Mouse (Mus musculus): ENCODE results near the gene Hhex.

The Hhex gene

GRCm38 (mm10) chr19:37434263-37434951 is at the start of gene Hhex:
Gene Hhex, plus strand, starts transcription at chr19:37434810.
- peak; percentile 9 to 13 for DNase-seq (ENCODE audit: low spot score in 2 of 2)

- DNase-seq (ENCODE audit: low spot score in 2 of 2): no peak
These were observed 48.5 kb upstream of the Hhex start for GRCm38 (mm10) chr19:37386126-37386525.

GRCm38 (mm10) chr19:37391869-37392268 is 42.7 kb upstream of the Hhex start:
- no peak for DNase-seq (ENCODE audit: low spot score in 2 of 2)

GRCm38 (mm10) chr19:37396279-37396678 is 38.3 kb upstream of the Hhex start:
- DNase-seq (ENCODE audit: low spot score in 2 of 2): no peak

- DNase-seq (ENCODE audit: low spot score in 2 of 2): no peak
These were observed 33.7 kb upstream of the Hhex start for GRCm38 (mm10) chr19:37400936-37401335.

GRCm38 (mm10) chr19:37418294-37418693 is 16.3 kb upstream of the Hhex start:
- peak; percentile 10 to 17 for DNase-seq (ENCODE audit: low spot score in 2 of 2)

- peak in 1 of 2 experiments; percentile 22 for DNase-seq (ENCODE audit: low spot score in 2 of 2)
These were observed 15.0 kb upstream of the Hhex start for GRCm38 (mm10) chr19:37419613-37420012.

GRCm38 (mm10) chr19:37428589-37428988 is 6.0 kb upstream of the Hhex start:
- no peak for DNase-seq (ENCODE audit: low spot score in 2 of 2)

GRCm38 (mm10) chr19:37431139-37431756 is 3.4 kb upstream of the Hhex start:
- DNase-seq (ENCODE audit: low spot score in 2 of 2): no peak

- no peak for DNase-seq (ENCODE audit: low spot score in 2 of 2)
These were observed 1.6 kb upstream of the Hhex start for GRCm38 (mm10) chr19:37432868-37433570.

- peak in 1 of 2 experiments; percentile 4 for DNase-seq (ENCODE audit: low spot score in 2 of 2)
These were observed 731 bp upstream of the Hhex start for GRCm38 (mm10) chr19:37433895-37434262.

GRCm38 (mm10) chr19:37435041-37435852 is 637 bp downstream of the Hhex start:
- no peak for DNase-seq (ENCODE audit: low spot score in 2 of 2)

- no peak for DNase-seq (ENCODE audit: low spot score in 2 of 2)
These were observed 1.2 kb downstream of the Hhex start for GRCm38 (mm10) chr19:37435853-37436174.

GRCm38 (mm10) chr19:37436514-37437288 is 2.1 kb downstream of the Hhex start:
- no peak for DNase-seq (ENCODE audit: low spot score in 2 of 2)

GRCm38 (mm10) chr19:37437289-37437606 is 2.6 kb downstream of the Hhex start:
- DNase-seq (ENCODE audit: low spot score in 2 of 2): no peak

- no peak for DNase-seq (ENCODE audit: low spot score in 2 of 2)
These were observed 5.6 kb downstream of the Hhex start for GRCm38 (mm10) chr19:37440181-37440580.

GRCm38 (mm10) chr19:37440708-37441475 is 6.3 kb downstream of the Hhex start:
- no peak for DNase-seq (ENCODE audit: low spot score in 2 of 2)

- no peak for DNase-seq (ENCODE audit: low spot score in 2 of 2)
These were observed 8.1 kb downstream of the Hhex start for GRCm38 (mm10) chr19:37442524-37443286.

- no peak for DNase-seq (ENCODE audit: low spot score in 2 of 2)
These were observed 9.1 kb downstream of the Hhex start for GRCm38 (mm10) chr19:37443631-37444140.

GRCm38 (mm10) chr19:37448212-37448611 is 13.6 kb downstream of the Hhex start:
- DNase-seq (ENCODE audit: low spot score in 2 of 2): no peak

Measured in frontal cortex, postnatal 25 days (tissue).